Mouse (Mus musculus) embryonic facial prominence, embryonic 14.5 days (tissue): ENCODE measurements around the gene Shc2. TPM values are rescaled to one million over a fixed set of nuclear protein-coding genes. Genes with fewer than 3 reads are reported as not detected.

Experiments
- ATAC-seq: fragments of 200-750 bp; cut with Nextera tagmentation; 2 replicates; pipeline ENCODE4 v1.8.0; 2017; ENCODE audit warnings: low read depth, moderate number of reproducible peaks, moderate TSS enrichment
- DNase-seq: peaks from one replicate; pipeline ENCODE4 v3.0.0-alpha.2; 2015; ENCODE audit warnings: low spot score
- H3K27ac ChIP-seq: fragments of 300-500 bp; sonication (generic); replicated peaks from 2 replicates; pipeline ENCODE4 v1.5.1; 2014; ENCODE audit warnings: low read depth, mild to moderate bottlenecking, low read length, moderate library complexity
- H3K27me3 ChIP-seq: fragments of 300-500 bp; sonication (generic); replicated peaks from 2 replicates; pipeline ENCODE4 v1.6.1; 2014; ENCODE audit warnings: low read length; ENCODE audit not compliant: control insufficient read depth, insufficient read depth
- H3K36me3 ChIP-seq: fragments of 300-500 bp; sonication (generic); 2 replicates; pipeline ENCODE4 v1.6.1; 2014; ENCODE audit warnings: low read length, mixed read lengths; ENCODE audit not compliant: control insufficient read depth, insufficient read depth
- H3K4me1 ChIP-seq: fragments of 300-500 bp; sonication (generic); 2 replicates; pipeline ENCODE4 v1.6.1; 2014; ENCODE audit warnings: antibody characterized with exemption, low read length; ENCODE audit not compliant: control insufficient read depth, insufficient read depth
- H3K4me2 ChIP-seq: fragments of 300-500 bp; sonication (generic); 2 replicates; pipeline ENCODE4 v1.6.1; 2014; ENCODE audit warnings: low read depth, mild to moderate bottlenecking, low read length, moderate library complexity, mixed read lengths
- H3K4me3 ChIP-seq: fragments of 300-500 bp; sonication (generic); 2 replicates; pipeline ENCODE4 v1.5.1; 2014; ENCODE audit warnings: low read depth, mild to moderate bottlenecking, low read length
- H3K9ac ChIP-seq: fragments of 300-500 bp; sonication (generic); 2 replicates; pipeline ENCODE4 v1.6.1; 2014; ENCODE audit warnings: low read depth, mild to moderate bottlenecking, low read length, moderate library complexity, mixed read lengths
- H3K9me3 ChIP-seq: fragments of 300-500 bp; sonication (generic); 2 replicates; pipeline ENCODE4 v1.6.1; 2016; ENCODE audit warnings: low read length; ENCODE audit not compliant: control insufficient read depth
- WGBS: fragments of 180-500 bp; shearing (Covaris S2); extraction: QIAGEN DNeasy Blood & Tissue Kit; methylation state at CpG from one replicate; pipeline ENCODE4 v1.1.7; 2014; 5-methylcytosine and 5-hydroxymethylcytosine counted together
- polyA plus RNA-seq: library from polyadenylated mRNA; unstranded; fragments of >200 nt; fragmentation: Nextera tagmentation; extraction: Ambion mirVana; gene quantifications from 2 replicates; pipeline ENCODE4 v1.2.1, GENCODE M21; 2014

The Shc2 gene
- polyA plus RNA-seq, 1 experiment from 2014 or later, result 11.4 TPM

DNA sequence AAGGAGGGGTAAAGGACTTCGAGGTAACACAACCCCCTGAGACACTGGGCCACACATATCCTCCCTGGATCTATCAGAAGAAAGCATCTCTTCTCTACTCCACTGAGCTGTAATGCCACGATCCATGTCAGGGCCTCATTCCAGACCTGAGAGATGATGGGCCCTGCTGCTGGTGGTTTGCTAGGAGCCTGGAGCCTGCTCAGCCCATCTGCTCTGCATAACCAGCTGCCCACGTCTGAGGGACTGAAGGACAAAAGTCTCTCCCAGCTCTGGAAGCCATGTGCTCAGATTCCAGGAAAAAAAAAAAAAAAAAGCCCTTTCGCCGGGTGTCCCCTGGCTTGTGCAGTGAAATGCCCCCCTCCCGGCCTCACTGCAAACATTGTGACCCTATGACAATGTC lies 62.0 kb downstream of the Shc2 start:
- no peaks in the 10 kb centered on the region for H3K27me3 ChIP-seq
- no peak overlapping the region for H3K4me2 ChIP-seq
- DNase-seq, result no peak
- H3K9ac ChIP-seq, result no peak overlapping the region
- no peaks in the 10 kb centered on the region for H3K9me3 ChIP-seq
- 70% methylated on average over 6 of the region's 6 CpGs for WGBS
- no peaks in the 10 kb centered on the region for H3K4me1 ChIP-seq
- no peak overlapping the region for H3K4me3 ChIP-seq
- H3K27ac ChIP-seq, result no peak overlapping the region
- H3K36me3 ChIP-seq, result no peaks in the 10 kb centered on the region
- ATAC-seq, result no peak

DNA sequence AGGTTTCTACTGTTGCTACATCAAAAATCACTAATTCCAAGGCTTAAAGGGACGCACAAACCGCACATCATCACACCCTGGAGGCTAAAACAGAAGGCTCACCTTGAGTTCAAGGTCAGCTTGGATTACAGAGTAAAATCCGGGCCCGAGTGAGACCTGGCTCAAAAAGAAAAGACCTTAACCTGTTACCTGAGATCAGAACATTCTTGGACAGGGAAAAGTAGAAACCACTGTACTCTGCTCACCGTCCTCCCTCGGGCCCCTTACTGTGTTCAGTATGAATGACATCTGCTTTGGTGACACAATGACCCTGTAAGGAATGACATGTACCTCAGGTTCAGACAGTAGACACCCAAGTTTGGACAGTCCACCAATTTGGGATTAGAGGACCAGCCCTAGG lies 62.9 kb downstream of the Shc2 start:
- Histone ChIP-seq H3K4me1 (no peaks in the 10 kb centered on the region), H3K9me3 (no peaks in the 10 kb centered on the region), H3K36me3 (no peaks in the 10 kb centered on the region), H3K4me2 (no peak overlapping the region), H3K4me3 (no peak overlapping the region), H3K27me3 (no peaks in the 10 kb centered on the region), H3K27ac (no peak overlapping the region), H3K9ac (no peak overlapping the region)
- 86% methylated on average over 6 of the region's 6 CpGs for WGBS
- no peak for ATAC-seq
- no peak for DNase-seq

DNA sequence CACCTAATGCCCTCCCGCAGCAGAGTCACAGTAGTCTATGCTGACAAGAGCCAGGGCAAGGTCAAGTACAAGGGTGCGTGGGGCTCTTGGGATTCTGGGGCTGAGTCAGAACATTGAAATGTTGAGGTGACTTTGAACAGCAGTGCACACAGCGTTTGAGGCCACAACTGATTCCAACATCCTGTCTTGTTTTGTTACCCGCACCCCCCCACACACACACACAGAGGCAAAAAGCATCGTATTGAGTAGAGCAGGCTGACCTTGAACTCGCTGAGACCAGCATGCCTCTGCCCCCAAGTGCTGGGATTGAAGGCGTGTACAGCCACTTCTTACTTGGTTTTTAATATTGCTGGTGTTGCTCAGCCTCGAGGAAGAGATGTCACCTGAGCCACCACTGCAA lies 63.4 kb downstream of the Shc2 start:
- no peaks in the 10 kb centered on the region for H3K27me3 ChIP-seq
- WGBS, result 83% methylated on average over 8 of the region's 8 CpGs
- no peak for DNase-seq
- no peaks in the 10 kb centered on the region for H3K36me3 ChIP-seq
- no peak for ATAC-seq
- H3K27ac ChIP-seq, result no peak overlapping the region
- no peaks in the 10 kb centered on the region for H3K4me1 ChIP-seq
- no peak overlapping the region for H3K4me3 ChIP-seq
- no peak overlapping the region for H3K9ac ChIP-seq
- H3K4me2 ChIP-seq, result no peak overlapping the region
- H3K9me3 ChIP-seq, result no peaks in the 10 kb centered on the region

DNA sequence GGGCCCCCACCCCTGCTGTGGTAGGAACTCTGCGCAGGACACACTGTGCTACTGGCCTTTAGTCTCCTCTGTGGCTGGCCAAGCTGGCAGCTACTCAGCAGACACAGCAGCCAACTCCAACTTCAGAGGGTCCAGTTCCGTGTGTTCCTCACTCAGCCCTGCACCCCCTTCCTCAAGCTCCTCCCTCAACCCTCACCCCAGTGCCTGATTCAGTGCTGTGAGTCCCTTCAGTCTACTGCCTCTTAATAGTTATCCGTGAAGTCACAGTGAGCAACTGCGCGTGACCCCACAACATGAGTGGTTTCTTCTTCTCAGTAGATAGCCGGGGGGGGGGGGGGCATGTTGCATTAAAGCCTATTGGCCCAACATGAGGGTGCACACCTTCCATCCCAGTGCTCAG lies 64.1 kb downstream of the Shc2 start:
- H3K27me3 ChIP-seq, result no peaks in the 10 kb centered on the region
- no peaks in the 10 kb centered on the region for H3K4me1 ChIP-seq
- ATAC-seq, result no peak
- H3K4me2 ChIP-seq, result no peak overlapping the region
- H3K4me3 ChIP-seq, result no peak overlapping the region
- H3K36me3 ChIP-seq, result no peaks in the 10 kb centered on the region
- H3K9me3 ChIP-seq, result no peaks in the 10 kb centered on the region
- no peak overlapping the region for H3K9ac ChIP-seq
- no peak for DNase-seq
- H3K27ac ChIP-seq, result no peak overlapping the region
- 82% methylated on average over 6 of the region's 6 CpGs for WGBS

DNA sequence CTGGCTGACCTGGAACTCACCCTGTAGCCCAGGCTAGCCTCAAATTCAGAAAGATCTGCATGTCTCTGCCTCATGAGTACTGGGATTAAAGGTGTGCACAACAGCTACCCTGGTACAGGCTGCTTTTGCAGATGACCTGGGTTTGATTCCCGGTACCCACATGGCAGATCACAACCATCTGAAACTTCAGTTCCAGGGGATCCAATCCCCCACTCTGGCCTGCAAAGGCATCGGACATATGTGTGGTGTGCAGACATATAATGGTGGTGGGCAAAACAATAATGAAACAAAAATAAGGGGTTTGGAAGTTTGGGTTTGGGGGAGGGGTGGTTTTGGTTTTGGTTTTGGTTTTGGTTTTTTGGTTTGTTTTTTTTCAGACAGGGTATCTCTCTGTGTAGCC lies 66.4 kb downstream of the Shc2 start:
- DNase-seq, result no peak
- WGBS, result 87% methylated on average over 2 of the region's 2 CpGs
- no peak overlapping the region for H3K4me3 ChIP-seq
- no peak for ATAC-seq
- no peak overlapping the region for H3K9ac ChIP-seq
- H3K27me3 ChIP-seq, result no peaks in the 10 kb centered on the region
- H3K4me1 ChIP-seq, result no peaks in the 10 kb centered on the region
- H3K9me3 ChIP-seq, result no peaks in the 10 kb centered on the region
- no peaks in the 10 kb centered on the region for H3K36me3 ChIP-seq
- H3K4me2 ChIP-seq, result no peak overlapping the region
- no peak overlapping the region for H3K27ac ChIP-seq

DNA sequence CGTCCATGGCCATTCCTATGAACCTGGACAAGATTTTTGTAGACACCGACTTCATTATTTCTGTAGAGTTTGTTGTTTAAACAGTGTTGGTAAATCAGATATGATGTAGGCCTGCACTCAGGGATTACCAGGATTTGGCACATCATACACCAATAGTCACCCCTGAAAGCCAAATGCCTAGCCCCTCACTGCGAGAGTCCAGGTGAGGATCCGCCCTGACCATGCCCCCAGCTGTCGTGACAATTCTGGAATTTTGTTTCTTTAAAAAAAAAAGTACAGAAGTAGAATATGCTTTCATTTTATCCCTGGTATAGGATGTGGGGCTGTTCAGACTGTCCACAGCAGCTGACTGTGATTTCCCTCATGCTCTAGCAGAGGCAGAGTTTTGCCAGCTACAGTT lies 67.8 kb downstream of the Shc2 start:
- DNase-seq (no peak), ATAC-seq (no peak)
- no peak overlapping the region for H3K9ac ChIP-seq
- no peaks in the 10 kb centered on the region for H3K4me1 ChIP-seq
- no peaks in the 10 kb centered on the region for H3K9me3 ChIP-seq
- H3K27me3 ChIP-seq, result no peaks in the 10 kb centered on the region
- H3K36me3 ChIP-seq, result no peaks in the 10 kb centered on the region
- no peak overlapping the region for H3K4me2 ChIP-seq
- no peak overlapping the region for H3K27ac ChIP-seq
- H3K4me3 ChIP-seq, result no peak overlapping the region
- 88% methylated on average over 5 of the region's 5 CpGs for WGBS

Other genes with a start within 250 kb of the Shc2 start
- gene Vmn2r83, start 169.2 kb downstream of the Shc2 start, polyA plus RNA-seq, result not detected in 2 replicates
- 18.1 and 19.9 TPM in 2 replicates for gene Plpp2, start 104.1 kb downstream of the Shc2 start, polyA plus RNA-seq
- 44.6 and 50.9 TPM in 2 replicates for gene Mier2, start 82.7 kb downstream of the Shc2 start, polyA plus RNA-seq
- gene Theg, start 50.6 kb downstream of the Shc2 start, polyA plus RNA-seq, result not detected in 2 replicates
- 0.09 TPM in 1 of 2 replicates, not detected in the other for gene C2cd4c, start 23.9 kb downstream of the Shc2 start, polyA plus RNA-seq
- gene Odf3l2, start 7.8 kb upstream of the Shc2 start, polyA plus RNA-seq, result not detected in 2 replicates
- gene Madcam1, start 26.6 kb upstream of the Shc2 start, polyA plus RNA-seq, result 8.5 and 11.6 TPM in 2 replicates
- gene Tpgs1, start 31.5 kb upstream of the Shc2 start, polyA plus RNA-seq, result 58.7 and 65.3 TPM in 2 replicates
- 106 TPM in 2 replicates for gene Cdc34, start 44.3 kb upstream of the Shc2 start, polyA plus RNA-seq
- gene Gzmm, start 51.1 kb upstream of the Shc2 start, polyA plus RNA-seq, result 0.31 and 0.51 TPM in 2 replicates
- gene Bsg, start 66.6 kb upstream of the Shc2 start, polyA plus RNA-seq, result 846 and 847 TPM in 2 replicates
- 0.15 and 0.20 TPM in 2 replicates for gene Hcn2, start 78.7 kb upstream of the Shc2 start, polyA plus RNA-seq
- 32.5 and 33.6 TPM in 2 replicates for gene Polrmt, start 108.7 kb upstream of the Shc2 start, polyA plus RNA-seq
- gene Fgf22, start 117.2 kb upstream of the Shc2 start, polyA plus RNA-seq, result 0.35 and 0.38 TPM in 2 replicates
- gene Rnf126, start 129.0 kb upstream of the Shc2 start, polyA plus RNA-seq, result 77.5 and 78.9 TPM in 2 replicates
- 8.3 and 10.7 TPM in 2 replicates for gene Fstl3, start 139.4 kb upstream of the Shc2 start, polyA plus RNA-seq
- 0.16 TPM in 1 of 2 replicates, not detected in the other for gene Prss57, start 153.0 kb upstream of the Shc2 start, polyA plus RNA-seq
- gene Palm, start 155.7 kb upstream of the Shc2 start, polyA plus RNA-seq, result 62.5 and 75.4 TPM in 2 replicates
- 2.3 and 3.9 TPM in 2 replicates for gene Misp, start 183.1 kb upstream of the Shc2 start, polyA plus RNA-seq
- gene Ptbp1, start 216.5 kb upstream of the Shc2 start, polyA plus RNA-seq, result 198 and 254 TPM in 2 replicates
- gene Prtn3, start 236.6 kb upstream of the Shc2 start, polyA plus RNA-seq, result 4.1 and 6.7 TPM in 2 replicates
- 32.4 and 50.2 TPM in 2 replicates for gene Plppr3, start 236.7 kb upstream of the Shc2 start, polyA plus RNA-seq
- 0.64 and 2.0 TPM in 2 replicates for gene Elane, start 248.3 kb upstream of the Shc2 start, polyA plus RNA-seq